ENCODE assay signal across 8 mouse cellular contexts in genomic region chr2:109278036-109278435, GRCm38 (mm10). TPM values are rescaled to one million over a fixed set of nuclear protein-coding genes. Genes with fewer than 3 reads are reported as not detected.
DNase-seq lines count a peak whose midpoint lies in the region; ATAC-seq and TF ChIP-seq lines count a peak whose summit lies in the region.

No protein-coding gene starts in this region.

- peak; percentile 43; the same call in 1 of the 2 replicates for ATAC-seq in erythroid progenitor cell, adult 5-6 weeks (replicated peaks; ENCODE audit: low FRiP score, poor library complexity, severe bottlenecking)
- ATAC-seq in heart, embryonic 16.5 days (replicated peaks; ENCODE audit: extremely low read depth, insufficient read depth, low FRiP score), result peak; percentile 35; the same call in 1 of the 2 replicates
- ATAC-seq in neural tube, embryonic 14.5 days (ENCODE audit: low read depth), result no peak

- peak; percentile 71 for DNase-seq in CH12.LX (ENCODE audit: extremely low read depth)
- peak; percentile 60 for DNase-seq in brain, embryonic 14.5 days (ENCODE audit: low read depth)
- DNase-seq in kidney, postnatal 36 days, result peak; percentile 59 to 69
- DNase-seq in lung, adult 18-20 months, result peak; percentile 44 to 61
- DNase-seq in testis, postnatal 10 days (ENCODE audit: low spot score), result peak; percentile 68

- no peak for TF ChIP-seq RAD21 in CH12.LX (IDR thresholded peaks at IDR 0.05; ENCODE audit: low read depth, low read length)

- dilution Hi-C loops in CH12.LX (cut with MboI; ENCODE audit: extremely low pct_ligation_motif_present, extremely low pct_unique_long_range_greater_than_20kb, low sequenced_read_pairs), result no loop called here

- peaks cover 0 to 2% of the 10 kb centered on the region in 2 experiments for H3K36me3 ChIP-seq in CH12.LX (replicated peaks in 1 of 2; ENCODE audit: control insufficient read depth in 1 of 2, insufficient read depth in 1 of 2, low read length in 1 of 2)
- no peaks in the 10 kb centered on the region for H3K36me3 ChIP-seq in heart, embryonic 16.5 days (ENCODE audit: control insufficient read depth, insufficient read depth)
- no peaks in the 10 kb centered on the region for H3K36me3 ChIP-seq in neural tube, embryonic 14.5 days (ENCODE audit: control insufficient read depth, insufficient read depth, low read length)

- peak overlapping the region; percentile 65 to 74 (median 71) for H3K4me3 ChIP-seq in CH12.LX (replicated peaks in 1 of 3; ENCODE audit: low read depth in 2 of 3, low read length in 2 of 3, poor library complexity in 1 of 3)
- H3K4me3 ChIP-seq in heart, embryonic 16.5 days (ENCODE audit: low read length), result peak overlapping the region; percentile 78
- H3K4me3 ChIP-seq in neural tube, embryonic 14.5 days (ENCODE audit: low read depth, low read length), result peak overlapping the region; percentile 29

- peaks cover 10% of the 10 kb centered on the region for H3K79me2 ChIP-seq in CH12.LX (replicated peaks; ENCODE audit: control insufficient read depth, extremely low read depth, insufficient read depth, poor library complexity, severe bottlenecking)

- no peak overlapping the region for H3K27ac ChIP-seq in CH12.LX (ENCODE audit: insufficient read depth, low read depth)
- H3K27ac ChIP-seq in heart, embryonic 16.5 days (ENCODE audit: low read length), result peak overlapping the region; percentile 1
- H3K27ac ChIP-seq in neural tube, embryonic 14.5 days (ENCODE audit: low read depth, low read length), result no peak overlapping the region

- H3K9ac ChIP-seq in CH12.LX (ENCODE audit: insufficient read depth, low read depth), result peak overlapping the region; percentile 84
- H3K9ac ChIP-seq in heart, embryonic 16.5 days (ENCODE audit: low read length), result peak overlapping the region; percentile 82
- peak overlapping the region; percentile 34; the same call in 1 of the 2 replicates for H3K9ac ChIP-seq in neural tube, embryonic 14.5 days (replicated peaks; ENCODE audit: low read depth, low read length)

- no peak for TF ChIP-seq CTCF in CH12.LX (conservative IDR thresholded peaks at IDR 0.05 in 1 of 2, IDR thresholded peaks at IDR 0.05 in 1 of 2; ENCODE audit: low read depth in 2 of 2, low read length in 2 of 2)
- no peak for TF ChIP-seq CTCF in brain, embryonic 14.5 days (IDR thresholded peaks at IDR 0.05; ENCODE audit: borderline replicate concordance, extremely low read depth, insufficient read depth, insufficient read length)

- peaks cover 0 to 11% of the 10 kb centered on the region in 2 experiments; a peak in 2 of 4 replicates for H3K4me1 ChIP-seq in CH12.LX (ENCODE audit: control insufficient read depth in 1 of 2, insufficient read depth in 2 of 2)
- peaks cover 14% of the 10 kb centered on the region for H3K4me1 ChIP-seq in heart, embryonic 16.5 days (ENCODE audit: control insufficient read depth, insufficient read depth, low read length)
- H3K4me1 ChIP-seq in neural tube, embryonic 14.5 days (ENCODE audit: control insufficient read depth, insufficient read depth, low read length), result no peaks in the 10 kb centered on the region

- in situ Hi-C loops in CH12.LX (cut with MboI; ENCODE audit: low pct_ligation_motif_present, low pct_unique_long_range_greater_than_20kb, low sequenced_read_pairs), result no loop called here

- no peak for TF ChIP-seq EP300 in CH12.LX (IDR thresholded peaks at IDR 0.05; ENCODE audit: low read length)

- H3K9me3 ChIP-seq in CH12.LX (replicated peaks; ENCODE audit: low read length), result no peaks in the 10 kb centered on the region
- H3K9me3 ChIP-seq in heart, embryonic 16.5 days (replicated peaks; ENCODE audit: control insufficient read depth, low read length), result no peaks in the 10 kb centered on the region
- no peaks in the 10 kb centered on the region for H3K9me3 ChIP-seq in neural tube, embryonic 14.5 days (ENCODE audit: control insufficient read depth, low read length)

- peak; percentile 74 for TF ChIP-seq POLR2A in CH12.LX (IDR thresholded peaks at IDR 0.05; ENCODE audit: low read depth, low read length)
- no peak for TF ChIP-seq POLR2A in brain, embryonic 14.5 days (IDR thresholded peaks at IDR 0.05; ENCODE audit: borderline replicate concordance, extremely low read depth, insufficient read depth, insufficient read length, poor library complexity, severe bottlenecking)

- WGBS in heart, embryonic 16.5 days, result 0% methylated on average over 16 of the region's 16 CpGs
- 0% methylated on average over 16 of the region's 16 CpGs for WGBS in neural tube, embryonic 14.5 days

- H3K27me3 ChIP-seq in CH12.LX (replicated peaks), result no peaks in the 10 kb centered on the region
- H3K27me3 ChIP-seq in heart, embryonic 16.5 days (ENCODE audit: control insufficient read depth, insufficient read depth, low read length), result no peaks in the 10 kb centered on the region
- no peaks in the 10 kb centered on the region for H3K27me3 ChIP-seq in neural tube, embryonic 14.5 days (ENCODE audit: control insufficient read depth, insufficient read depth, low read length)

- peak overlapping the region; percentile 96; the same call in 1 of the 2 replicates for H3K4me2 ChIP-seq in CH12.LX (ENCODE audit: insufficient read depth, low read depth, poor library complexity, severe bottlenecking)
- peak overlapping the region; percentile 60 for H3K4me2 ChIP-seq in heart, embryonic 16.5 days (ENCODE audit: low read depth, low read length)
- peak overlapping the region; percentile 40 for H3K4me2 ChIP-seq in neural tube, embryonic 14.5 days (ENCODE audit: low read depth, low read length)

TF ChIP-seq in CH12.LX, 34 proteins besides CTCF, POLR2A, EP300 and RAD21:
- TF ChIP-seq KAT2A (IDR thresholded peaks at IDR 0.05; ENCODE audit: insufficient replicate concordance, low read length) (peak; percentile 73; the same call in 1 of the 2 replicates), USF2 (conservative IDR thresholded peaks at IDR 0.05; ENCODE audit: low read depth, low read length) (no peak), IRF4 (IDR thresholded peaks at IDR 0.05; ENCODE audit: low read depth, low read length) (peak; percentile 43; the same call in 1 of the 2 replicates), BHLHE40 (IDR thresholded peaks at IDR 0.05; ENCODE audit: low read depth, low read length) (peak; percentile 18; the same call in 1 of the 2 replicates), TBP (conservative IDR thresholded peaks at IDR 0.05; ENCODE audit: low read depth, low read length) (peak; percentile 82), NELFE (IDR thresholded peaks at IDR 0.05; ENCODE audit: low read depth, low read length) (peak; percentile 73), CHD2 (IDR thresholded peaks at IDR 0.05; ENCODE audit: low read length) (peak; percentile 63; the same call in 1 of the 2 replicates), CHD1 (IDR thresholded peaks at IDR 0.05; ENCODE audit: low read depth, low read length) (no peak), MEF2A (IDR thresholded peaks at IDR 0.05; ENCODE audit: borderline replicate concordance, low read depth, low read length) (0 out of 2 replicates have a peak, but pooled peaks have one; percentile 25), HCFC1 (IDR thresholded peaks at IDR 0.05; ENCODE audit: low read depth, low read length) (peak; percentile 90), E2F4 (IDR thresholded peaks at IDR 0.05; ENCODE audit: insufficient replicate concordance, low read depth, low read length) (no peak; the same call in 1 of the 2 replicates), ELF1 (IDR thresholded peaks at IDR 0.05; ENCODE audit: low read depth, low read length) (peak; percentile 69; the same call in 1 of the 2 replicates), TCF12 (IDR thresholded peaks at IDR 0.05; ENCODE audit: low read depth, low read length) (peak; percentile 85), SIN3A (IDR thresholded peaks at IDR 0.05; ENCODE audit: low read length) (peak; percentile 92)

RNA-seq across cellular contexts. Expression of gene Kif18a, which starts 2.5 kb away (rescaled TPM):
- total RNA-seq in CH12.LX (2012; rRNA removed), result 18.9 and 20.4 TPM in 2 replicates
- 48.4 and 59.3 TPM in 2 replicates for total RNA-seq in CH12.LX (2014; rRNA removed)
- polyA plus RNA-seq in CH12.LX (2012; ENCODE audit: insufficient read length, low read depth), result 18.2 and 23.4 TPM in 2 replicates
- polyA plus RNA-seq in brain, embryonic 14.5 days (2012; rRNA removed), result 4.2 and 7.3 TPM in 2 replicates
- 185 and 241 TPM in 2 replicates for total RNA-seq in erythroid progenitor cell, adult 5-6 weeks (2015; ENCODE audit: low replicate concordance)
- 208 and 274 TPM in 2 replicates for total RNA-seq in erythroid progenitor cell, adult 5-6 weeks (2017; ENCODE audit: low replicate concordance)
- polyA plus RNA-seq in heart, embryonic 16.5 days (2015; fragmentation: Nextera tagmentation; extraction: Ambion mirVana), result 10.6 and 13.9 TPM in 2 replicates
- 3.4 and 3.7 TPM in 2 replicates for polyA plus RNA-seq in neural tube, embryonic 14.5 days (2014; fragmentation: Nextera tagmentation; extraction: Ambion mirVana)

RNA-seq across cellular contexts. Expression of gene Mettl15, which starts 2.5 kb away (rescaled TPM):
- 4.6 and 5.6 TPM in 2 replicates for total RNA-seq in CH12.LX (2012; rRNA removed)
- total RNA-seq in CH12.LX (2014; rRNA removed), result 9.8 and 11.5 TPM in 2 replicates
- polyA plus RNA-seq in CH12.LX (2012; ENCODE audit: insufficient read length, low read depth), result 5.1 and 6.4 TPM in 2 replicates
- polyA plus RNA-seq in brain, embryonic 14.5 days (2012; rRNA removed), result 6.3 and 8.7 TPM in 2 replicates
- 10.1 and 24.5 TPM in 2 replicates for total RNA-seq in erythroid progenitor cell, adult 5-6 weeks (2015; ENCODE audit: low replicate concordance)
- total RNA-seq in erythroid progenitor cell, adult 5-6 weeks (2017; ENCODE audit: low replicate concordance), result 1.3 and 13.1 TPM in 2 replicates
- polyA plus RNA-seq in heart, embryonic 16.5 days (2015; fragmentation: Nextera tagmentation; extraction: Ambion mirVana), result 18.9 and 19.1 TPM in 2 replicates
- 8.9 and 11.7 TPM in 2 replicates for polyA plus RNA-seq in neural tube, embryonic 14.5 days (2014; fragmentation: Nextera tagmentation; extraction: Ambion mirVana)

Comparison
In these comparisons a context has a peak if more than half of its experiments do, and no peak if none do; other contexts are left out.
1. H3K4me2 ChIP-seq: peak in every context shown above with its lines; median percentile 96 in CH12.LX; 60 in heart, embryonic 16.5 days; 40 in neural tube, embryonic 14.5 days.
2. H3K9ac ChIP-seq: peak in every context shown above with its lines; median percentile 84 in CH12.LX; 82 in heart, embryonic 16.5 days; 34 in neural tube, embryonic 14.5 days.